Mouse (Mus musculus) embryonic facial prominence, embryonic 11.5 days (tissue): ENCODE results near the gene Cnp. TPM values are rescaled to one million over a fixed set of nuclear protein-coding genes. Genes with fewer than 3 reads are reported as not detected.

ENCODE experiments used
- ATAC-seq: fragments of 200-750 bp; cut with Nextera tagmentation; replicated peaks from 2 replicates; pipeline ENCODE4 v1.8.0; 2017; ENCODE audit warnings: low read depth; ENCODE audit not compliant: insufficient number of reproducible peaks, low FRiP score, low TSS enrichment
- DNase-seq: peaks from one replicate; pipeline ENCODE4 v3.0.0-alpha.2; 2015; ENCODE audit warnings: low spot score
- H3K27ac ChIP-seq: fragments of 300-500 bp; sonication (generic); replicated peaks from 2 replicates; pipeline ENCODE4 v1.5.1; 2014; ENCODE audit warnings: mild to moderate bottlenecking, low read depth, low read length, control low read depth
- H3K27me3 ChIP-seq: fragments of 300-500 bp; sonication (generic); 2 replicates; pipeline ENCODE4 v1.6.1; 2014; ENCODE audit warnings: mild to moderate bottlenecking, low read length, moderate library complexity, mixed read lengths; ENCODE audit not compliant: control insufficient read depth, insufficient read depth
- H3K36me3 ChIP-seq: fragments of 300-500 bp; sonication (generic); replicated peaks from 2 replicates; pipeline ENCODE4 v1.6.1; 2014; ENCODE audit warnings: low read depth, mild to moderate bottlenecking, low read length, moderate library complexity, mixed read lengths; ENCODE audit not compliant: control insufficient read depth, insufficient read depth
- H3K4me1 ChIP-seq: fragments of 300-500 bp; sonication (generic); 2 replicates; pipeline ENCODE4 v1.6.1; 2014; ENCODE audit warnings: low read length, mixed read lengths; ENCODE audit not compliant: control insufficient read depth, insufficient read depth
- H3K4me2 ChIP-seq: fragments of 300-500 bp; sonication (generic); 2 replicates; pipeline ENCODE4 v1.6.1; 2014; ENCODE audit warnings: low read depth, mild to moderate bottlenecking, control low read depth, low read length, moderate library complexity
- H3K4me3 ChIP-seq: fragments of 300-500 bp; sonication (generic); 2 replicates; pipeline ENCODE4 v1.5.1; 2014; ENCODE audit warnings: low read depth, low read length, control low read depth
- H3K9ac ChIP-seq: fragments of 300-500 bp; sonication (generic); replicated peaks from 2 replicates; pipeline ENCODE4 v1.6.1; 2014; ENCODE audit warnings: mild to moderate bottlenecking, control low read depth, low read length
- H3K9me3 ChIP-seq: fragments of 300-500 bp; sonication (generic); replicated peaks from 2 replicates; pipeline ENCODE4 v1.6.1; 2016; ENCODE audit warnings: mild to moderate bottlenecking, low read length, inconsistent platforms, mixed read lengths; ENCODE audit not compliant: control insufficient read depth
- WGBS: fragments of 180-500 bp; shearing (Covaris S2); extraction: QIAGEN DNeasy Blood & Tissue Kit; methylation state at CpG from one replicate; pipeline ENCODE4 v1.1.7; 2014; 5-methylcytosine and 5-hydroxymethylcytosine counted together
- polyA plus RNA-seq: library from polyadenylated mRNA; unstranded; fragments of >200 nt; fragmentation: Nextera tagmentation; extraction: Ambion mirVana; gene quantifications from 2 replicates; pipeline ENCODE4 v1.2.1, GENCODE M21; 2014

Gene Cnp
- polyA plus RNA-seq, 1 experiment from 2014 or later = 20.0 TPM

GRCm38 (mm10) chr11:100545746-100546085 lies 29.0 kb upstream of the Cnp start:
- H3K27ac ChIP-seq = peak overlapping the region; percentile 22; the same call in 1 of the 2 replicates
- no peak for ATAC-seq
- WGBS = 26% methylated on average over 7 of the region's 7 CpGs

DNA sequence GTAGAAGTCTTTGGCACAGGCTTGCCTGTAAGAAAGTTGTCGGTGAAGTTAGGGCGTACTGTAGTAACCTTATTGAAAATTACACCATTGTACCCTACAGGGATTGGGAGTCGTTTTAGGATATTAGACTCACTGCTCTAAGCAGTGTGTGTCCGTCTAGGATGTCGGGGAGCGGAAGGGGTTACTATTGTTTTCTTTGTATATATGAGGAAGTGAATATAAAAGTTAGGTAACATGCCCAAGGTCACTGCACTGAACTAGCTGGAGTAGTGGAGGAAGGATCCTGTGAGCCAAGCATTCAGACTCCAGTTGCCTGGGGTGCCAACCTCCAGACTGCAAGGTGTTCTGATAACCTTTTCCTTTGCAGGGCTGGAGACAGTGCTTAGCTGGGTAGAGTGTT lies 27.7 kb upstream of the Cnp start:
- H3K36me3 ChIP-seq = no peaks in the 10 kb centered on the region
- H3K9me3 ChIP-seq = no peaks in the 10 kb centered on the region
- DNase-seq (no peak), ATAC-seq (no peak)
- no peak overlapping the region for H3K27ac ChIP-seq
- no peak overlapping the region for H3K4me3 ChIP-seq
- 87% methylated on average over 6 of the region's 6 CpGs for WGBS
- H3K27me3 ChIP-seq = no peaks in the 10 kb centered on the region
- H3K9ac ChIP-seq = no peak overlapping the region
- H3K4me2 ChIP-seq = no peak overlapping the region
- no peaks in the 10 kb centered on the region for H3K4me1 ChIP-seq

More at GRCm38 (mm10) chr11:100545746-100546085, 29.0 kb upstream of the Cnp start:
- H3K4me3 ChIP-seq = peak overlapping the region; percentile 40
- no peaks in the 10 kb centered on the region for H3K36me3 ChIP-seq
- H3K4me2 ChIP-seq = peak overlapping the region; percentile 67
- H3K9ac ChIP-seq = peak overlapping the region; percentile 50
- H3K4me1 ChIP-seq = no peaks in the 10 kb centered on the region
- H3K9me3 ChIP-seq = no peaks in the 10 kb centered on the region
- DNase-seq = no peak
- H3K27me3 ChIP-seq = no peaks in the 10 kb centered on the region

- ATAC-seq (no peak), DNase-seq (no peak)
- Histone ChIP-seq H3K4me2 (no peak overlapping the region), H3K36me3 (no peaks in the 10 kb centered on the region), H3K9ac (no peak overlapping the region), H3K27me3 (no peaks in the 10 kb centered on the region), H3K4me3 (no peak overlapping the region), H3K9me3 (no peaks in the 10 kb centered on the region), H3K27ac (no peak overlapping the region), H3K4me1 (no peaks in the 10 kb centered on the region)
- 77% methylated on average over 6 of the region's 6 CpGs for WGBS
Observed at GRCm38 (mm10) chr11:100548141-100548540, 26.6 kb upstream of the Cnp start.

DNA sequence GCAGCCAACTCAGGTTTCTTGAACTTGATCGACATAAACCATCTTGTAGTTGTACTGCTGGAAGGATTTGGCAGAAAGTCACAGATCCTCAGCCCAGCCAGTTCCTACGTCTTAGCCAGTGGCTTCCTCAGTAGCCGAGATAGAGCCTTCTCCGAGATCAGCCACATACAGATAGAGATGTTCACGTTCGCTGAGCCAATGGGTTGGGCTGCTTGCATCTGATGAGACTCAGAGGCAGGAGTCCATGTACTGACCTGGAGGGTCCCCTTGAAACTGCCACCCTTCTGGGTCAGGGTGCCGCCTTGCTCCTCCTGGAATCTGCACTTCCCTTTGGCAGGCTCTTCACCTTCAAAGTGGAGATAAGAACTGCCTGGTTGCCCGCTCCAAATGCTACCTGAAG lies 25.2 kb upstream of the Cnp start:
- 85% methylated on average over 8 of the region's 8 CpGs for WGBS
- Histone ChIP-seq H3K4me1 (no peaks in the 10 kb centered on the region), H3K9me3 (no peaks in the 10 kb centered on the region), H3K4me3 (no peak overlapping the region), H3K4me2 (no peak overlapping the region), H3K27ac (no peak overlapping the region), H3K9ac (no peak overlapping the region), H3K27me3 (no peaks in the 10 kb centered on the region), H3K36me3 (no peaks in the 10 kb centered on the region)
- no peak for ATAC-seq
- no peak for DNase-seq

- no peak for ATAC-seq
- H3K9ac ChIP-seq = no peak overlapping the region
- WGBS = 68% methylated on average over 6 of the region's 6 CpGs
- H3K4me2 ChIP-seq = no peak overlapping the region
- H3K27me3 ChIP-seq = no peaks in the 10 kb centered on the region
- no peak overlapping the region for H3K27ac ChIP-seq
- H3K4me1 ChIP-seq = no peaks in the 10 kb centered on the region
- H3K36me3 ChIP-seq = no peaks in the 10 kb centered on the region
- no peaks in the 10 kb centered on the region for H3K9me3 ChIP-seq
- DNase-seq = no peak
- no peak overlapping the region for H3K4me3 ChIP-seq
Observed at GRCm38 (mm10) chr11:100550101-100550500, 24.6 kb upstream of the Cnp start.

- ATAC-seq = no peak
- Histone ChIP-seq H3K4me1 (no peaks in the 10 kb centered on the region), H3K9me3 (no peaks in the 10 kb centered on the region), H3K9ac (no peak overlapping the region), H3K4me3 (no peak overlapping the region), H3K36me3 (no peaks in the 10 kb centered on the region), H3K27me3 (no peaks in the 10 kb centered on the region), H3K4me2 (no peak overlapping the region), H3K27ac (no peak overlapping the region)
- 87% methylated on average over 4 of the region's 4 CpGs for WGBS
- no peak for DNase-seq
Observed at GRCm38 (mm10) chr11:100552842-100553241, 21.9 kb upstream of the Cnp start.

- 22% methylated on average over 11 of the region's 11 CpGs for WGBS
- no peaks in the 10 kb centered on the region for H3K9me3 ChIP-seq
- H3K27ac ChIP-seq = no peak overlapping the region
- no peaks in the 10 kb centered on the region for H3K4me1 ChIP-seq
- no peak overlapping the region for H3K9ac ChIP-seq
- H3K27me3 ChIP-seq = no peaks in the 10 kb centered on the region
- DNase-seq = peak; percentile 78
- no peak overlapping the region for H3K4me2 ChIP-seq
- H3K36me3 ChIP-seq = no peaks in the 10 kb centered on the region
- 0 out of 2 replicates have a peak, but pooled peaks have one; percentile 14 for ATAC-seq
- H3K4me3 ChIP-seq = no peak overlapping the region
Observed at GRCm38 (mm10) chr11:100555583-100555982, 19.1 kb upstream of the Cnp start.

- no peaks in the 10 kb centered on the region for H3K27me3 ChIP-seq
- no peak for DNase-seq
- H3K36me3 ChIP-seq = no peaks in the 10 kb centered on the region
- no peaks in the 10 kb centered on the region for H3K4me1 ChIP-seq
- no peaks in the 10 kb centered on the region for H3K9me3 ChIP-seq
- H3K9ac ChIP-seq = no peak overlapping the region
- no peak for ATAC-seq
- H3K4me3 ChIP-seq = no peak overlapping the region
- no peak overlapping the region for H3K27ac ChIP-seq
- no peak overlapping the region for H3K4me2 ChIP-seq
- WGBS = 74% methylated on average over 3 of the region's 3 CpGs
Observed at GRCm38 (mm10) chr11:100557563-100557962, 17.1 kb upstream of the Cnp start.
